Mouse (Mus musculus) adrenal gland, postnatal 14 days (tissue): Measurements from ENCODE around the gene Rbms1. TPM values are rescaled to one million over a fixed set of nuclear protein-coding genes. Genes with fewer than 3 reads are reported as not detected.
A peak's percentile ranks its signal among the peaks of the same experiment; 100 is the strongest.

Source experiments
- DNase-seq: peaks from one replicate; pipeline ENCODE4 v3.0.0; 2021; ENCODE audit warnings: mixed read lengths
- long read RNA-seq, 2 experiments: library from polyadenylated mRNA; stranded (forward); transcript quantifications; one replicate each; pipeline ENCODE4 v2.0.0; 2021
- total RNA-seq: library from RNA; stranded (reverse); gene quantifications from 2 replicates; pipeline ENCODE4 v1.2.3, GENCODE M21; 2021

The Rbms1 gene
- 72.7 and 89.6 TPM in 2 replicates for total RNA-seq
- long read RNA-seq, experiment 1, full-length matches to known transcripts, result 17 of 85 reads
- long read RNA-seq, experiment 1, partial matches to known transcripts, result 3 of 85 reads
- long read RNA-seq, experiment 1, other reads (novel, unspliced or antisense), result 65 of 85 reads
- long read RNA-seq, experiment 2, full-length matches to known transcripts, result 20 of 57 reads
- long read RNA-seq, experiment 2, partial matches to known transcripts, result 3 of 57 reads
- long read RNA-seq, experiment 2, other reads (novel, unspliced or antisense), result 34 of 57 reads

DNA sequence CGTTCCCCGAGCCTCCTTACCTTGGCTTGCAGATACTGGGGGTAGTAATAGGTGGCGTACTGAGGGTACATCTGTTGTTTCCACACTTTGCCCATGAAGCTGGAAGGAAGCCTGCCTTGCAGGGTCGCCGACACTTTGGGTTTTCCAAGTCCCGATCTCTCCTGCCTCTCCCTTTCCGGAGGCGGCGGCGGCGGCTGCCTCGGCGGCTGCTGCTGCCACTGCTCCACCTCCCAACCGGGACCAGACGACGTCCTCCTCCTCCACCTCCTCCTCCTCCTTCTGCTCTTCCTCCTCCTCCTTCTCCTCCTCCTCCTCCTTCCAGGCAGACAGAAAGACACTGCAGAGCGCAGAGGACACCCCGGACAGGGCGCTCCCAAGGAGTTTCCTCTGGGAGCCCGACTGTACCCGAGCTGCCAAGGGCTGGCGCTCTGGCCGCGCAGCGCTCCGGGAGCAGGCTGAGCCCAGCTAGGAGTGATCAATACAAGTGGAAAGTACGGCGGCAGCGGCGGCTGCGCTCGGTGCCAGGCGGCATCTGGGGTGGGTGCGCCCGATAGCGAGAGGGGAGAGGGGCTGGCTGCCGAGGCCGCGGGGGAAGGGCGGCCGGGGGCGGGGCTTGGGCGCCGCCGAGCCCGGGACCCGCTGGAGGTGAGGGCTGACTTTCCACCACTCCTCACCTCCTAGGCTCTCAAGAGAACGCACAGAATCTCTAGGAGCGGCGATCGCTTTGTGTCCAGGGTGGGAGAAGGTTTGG lies at the start of gene Rbms1:
Gene Rbms1 (minus strand): TSS at position 522 of the 751 bp plus-strand sequence.
- peak; percentile 79 for DNase-seq

DNA sequence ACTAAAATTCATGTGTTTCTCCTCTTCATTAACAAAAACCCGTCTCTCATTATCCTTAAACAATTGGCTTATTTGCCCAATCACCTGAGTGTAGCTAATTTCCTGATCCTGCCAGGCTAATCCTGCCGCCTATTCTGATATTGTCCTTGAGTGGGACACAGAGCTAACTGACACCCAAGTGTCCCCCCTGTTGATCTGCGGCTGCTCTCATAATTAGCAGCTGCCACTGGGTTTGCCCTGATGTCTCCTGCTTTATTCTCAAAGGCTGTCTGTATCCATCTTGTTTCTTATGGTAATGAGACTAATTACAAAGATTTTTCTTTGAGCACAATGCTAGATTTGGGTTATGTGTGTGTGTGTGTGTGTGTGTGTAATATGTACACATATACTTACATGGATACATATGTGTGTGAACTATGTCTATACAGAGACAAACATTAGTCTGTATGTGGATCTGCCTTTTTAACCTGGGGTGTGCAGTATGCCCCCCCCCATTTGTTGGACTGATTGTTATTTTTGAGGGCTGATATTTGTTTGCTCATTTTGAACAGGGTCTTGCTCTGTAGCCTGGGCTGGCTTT lies 49.3 kb upstream of the Rbms1 start:
- DNase-seq, result no peak

DNA sequence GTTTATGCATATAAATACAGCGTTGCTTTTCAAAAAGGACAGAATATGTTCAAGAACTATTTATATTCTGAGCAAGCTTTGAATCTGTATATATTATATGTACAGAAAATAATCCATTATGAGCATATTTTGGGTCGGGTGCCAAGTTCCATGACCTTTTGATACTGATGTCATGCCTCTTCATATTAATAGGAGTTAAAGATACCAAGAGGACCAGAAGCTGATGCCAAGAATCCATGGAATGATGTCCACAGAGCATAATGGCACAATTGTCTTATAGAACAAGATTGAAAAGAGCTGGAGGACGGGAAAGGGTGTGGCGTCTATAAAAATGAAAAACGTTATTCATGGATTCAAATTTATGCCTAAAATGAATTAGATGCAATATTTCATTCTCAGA lies 23.3 kb upstream of the Rbms1 start:
- no peak for DNase-seq

DNA sequence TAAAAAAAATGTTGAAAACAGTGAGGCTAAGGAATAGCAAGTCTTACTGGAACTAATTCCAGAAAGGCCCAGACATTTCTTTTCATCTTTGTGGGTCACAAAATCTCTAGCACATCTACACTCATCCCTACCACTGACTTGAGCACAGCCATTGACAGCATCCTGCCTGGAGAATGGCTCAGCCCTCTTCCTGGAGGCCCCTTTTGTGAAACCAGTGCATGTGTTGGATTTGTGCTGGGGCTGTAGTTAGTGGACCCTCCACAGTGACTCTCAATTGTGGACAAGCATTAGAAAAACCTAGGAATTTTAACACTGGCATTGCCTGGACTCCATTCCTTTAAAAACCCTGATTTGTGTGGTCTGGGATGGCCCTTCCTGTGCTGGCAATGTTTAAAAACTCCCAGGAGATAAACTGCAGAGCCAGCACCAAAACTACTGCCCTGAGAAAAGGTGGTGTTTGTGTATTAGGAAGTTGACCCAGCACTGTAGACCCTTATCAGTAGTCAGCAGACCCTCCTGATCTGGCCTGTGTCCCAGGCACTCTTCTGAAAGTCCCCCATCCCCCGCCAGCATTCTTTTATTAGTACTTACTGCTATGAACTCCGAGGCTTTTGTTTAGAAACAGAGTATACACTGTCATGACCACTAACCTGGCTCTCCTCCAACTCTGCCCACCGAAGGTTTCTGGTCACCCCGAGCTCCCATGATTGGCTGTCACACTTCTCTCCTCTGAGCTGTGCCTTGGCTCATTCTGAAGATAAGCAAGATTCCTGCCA lies 15.7 kb upstream of the Rbms1 start:
- DNase-seq, result peak; percentile 49

DNA sequence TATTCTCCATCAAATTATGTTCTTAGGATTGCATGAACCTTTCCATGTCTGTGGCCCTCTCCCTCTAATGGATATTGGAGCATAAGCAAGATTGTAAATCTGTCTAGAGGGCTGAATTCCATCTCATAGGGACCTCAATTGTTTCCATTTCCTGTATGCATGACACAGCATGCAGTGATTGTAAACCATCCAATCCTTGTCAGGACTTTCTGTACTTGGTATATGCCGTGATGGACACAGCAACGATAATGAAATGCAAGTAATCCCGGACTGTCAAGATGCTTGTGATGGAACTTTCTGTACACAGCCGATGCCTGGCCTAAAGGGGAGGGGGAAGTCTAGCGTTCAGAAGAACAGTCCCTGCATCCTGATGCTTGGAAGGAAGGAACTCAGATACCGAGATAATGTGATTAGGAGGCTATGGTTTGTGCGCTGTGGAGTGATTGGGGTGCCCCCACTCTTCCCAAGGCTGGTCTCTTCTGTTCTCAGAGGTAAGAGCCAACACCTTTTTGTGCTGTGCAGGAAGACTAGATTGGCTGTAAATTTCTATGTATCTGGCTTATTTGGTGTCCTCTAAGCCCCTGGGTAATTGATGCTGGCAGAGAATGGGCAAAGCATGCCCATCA lies 9.3 kb upstream of the Rbms1 start:
- DNase-seq, result no peak

DNA sequence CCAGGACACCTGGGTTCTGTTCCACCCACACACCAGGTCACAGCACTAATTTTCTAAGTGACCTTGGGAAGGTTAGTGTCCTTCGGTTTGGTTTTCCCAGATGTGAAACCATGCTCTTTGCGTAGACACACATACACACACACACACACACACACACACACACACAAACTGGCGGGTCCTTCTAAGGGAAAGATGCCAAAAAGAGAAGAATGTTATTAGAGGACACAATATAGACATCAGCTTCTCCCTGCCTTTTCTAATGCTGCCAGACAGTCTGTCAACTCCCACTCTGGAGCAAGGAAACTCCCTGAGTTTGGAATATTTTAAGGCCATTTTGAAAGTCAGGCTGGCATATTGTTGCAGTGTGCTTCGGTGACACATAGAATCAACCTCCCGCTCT lies 624 bp upstream of the Rbms1 start:
- peak; percentile 35 for DNase-seq

DNA sequence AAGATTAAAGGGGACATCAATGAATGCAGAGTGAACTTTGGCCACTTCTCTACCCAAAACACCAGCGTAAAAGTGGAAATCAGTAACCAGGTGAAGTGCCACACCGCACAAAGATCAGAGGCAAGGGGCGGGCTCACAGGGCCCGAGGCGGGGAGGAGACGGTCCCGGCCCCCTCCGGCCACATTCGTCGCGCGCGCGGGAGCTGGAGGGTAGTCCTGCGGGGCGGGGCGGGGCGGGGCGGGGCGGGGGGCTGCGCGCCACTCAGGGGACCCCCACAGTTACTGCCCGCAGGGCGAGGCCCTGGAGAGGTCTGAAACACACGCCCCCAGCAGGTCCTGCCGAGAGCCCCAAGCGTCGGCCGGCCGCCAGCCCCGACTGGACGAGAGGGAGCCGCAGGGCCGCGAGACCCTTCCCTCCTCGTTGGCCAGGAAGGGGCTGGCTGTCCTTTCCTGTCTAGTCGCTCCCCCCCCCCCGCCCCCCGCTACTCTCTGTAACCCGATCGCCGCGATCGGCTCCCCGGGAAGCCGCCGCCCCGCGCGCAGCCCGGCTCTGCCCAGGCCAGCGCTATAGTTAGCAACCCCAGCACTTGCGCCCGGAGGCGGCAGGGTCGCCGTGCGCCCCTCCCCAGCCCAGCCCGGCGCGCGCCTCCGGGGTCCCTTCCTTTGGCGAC lies 856 bp downstream of the Rbms1 start:
- peak; percentile 85 for DNase-seq

DNA sequence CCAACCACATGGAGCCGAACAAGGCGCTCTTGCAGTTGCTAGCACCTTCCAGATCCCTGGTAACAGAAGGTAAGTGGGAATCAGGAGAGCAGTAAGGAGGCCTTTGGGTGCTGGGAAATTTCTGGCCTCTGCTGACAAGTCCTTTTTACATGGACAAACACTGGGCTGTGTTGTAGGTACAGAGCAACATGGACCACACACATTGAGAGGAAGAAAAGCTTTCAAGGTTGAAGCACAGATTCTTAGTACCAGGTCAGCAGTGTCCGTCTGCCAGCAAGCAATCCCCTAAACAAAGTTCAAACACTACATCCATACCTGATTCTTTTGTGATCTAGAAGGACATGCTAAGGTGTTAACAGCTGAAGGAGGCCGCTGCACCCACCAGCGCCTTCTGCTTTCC lies 1.7 kb downstream of the Rbms1 start:
- no peak for DNase-seq

DNA sequence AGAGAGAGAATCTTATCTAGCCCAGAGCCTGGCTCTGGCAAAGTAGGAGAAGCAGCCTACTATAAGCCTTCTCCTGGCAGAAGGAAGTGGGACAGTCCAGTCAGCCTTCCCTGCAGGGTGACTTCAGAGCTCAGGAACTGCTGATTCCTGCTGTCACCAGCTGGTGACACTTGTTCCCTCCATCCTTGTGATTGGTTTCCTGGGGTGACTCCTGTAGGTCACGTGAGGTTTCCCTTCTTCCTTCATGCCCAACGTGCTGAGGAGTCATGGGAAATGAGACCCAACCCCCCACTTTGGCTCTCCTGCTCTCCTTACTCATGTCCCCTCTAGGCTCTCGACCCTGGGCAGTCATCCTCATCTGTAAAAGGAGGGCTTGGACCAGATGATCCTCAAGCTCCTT lies 14.8 kb downstream of the Rbms1 start:
- no peak for DNase-seq

DNA sequence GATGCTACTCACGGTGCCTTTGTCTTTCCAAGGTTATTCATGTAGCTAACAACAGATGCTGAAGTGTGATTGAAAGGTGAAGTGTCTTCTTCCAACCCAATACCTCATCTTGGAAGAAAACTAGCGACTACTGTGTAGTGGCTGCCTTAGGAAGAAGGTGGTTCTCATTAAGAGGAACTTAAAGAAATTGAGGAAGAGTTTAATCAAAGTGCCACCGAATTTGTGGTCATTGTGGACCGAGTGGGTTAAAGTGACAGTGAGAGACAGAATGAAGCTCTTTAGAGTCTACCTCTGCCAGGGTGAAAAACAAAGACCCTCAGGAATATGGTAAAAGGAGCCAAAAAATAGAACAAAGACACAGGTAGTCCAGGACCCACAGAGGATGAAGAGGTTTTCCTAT lies 15.2 kb downstream of the Rbms1 start:
- no peak for DNase-seq

DNA sequence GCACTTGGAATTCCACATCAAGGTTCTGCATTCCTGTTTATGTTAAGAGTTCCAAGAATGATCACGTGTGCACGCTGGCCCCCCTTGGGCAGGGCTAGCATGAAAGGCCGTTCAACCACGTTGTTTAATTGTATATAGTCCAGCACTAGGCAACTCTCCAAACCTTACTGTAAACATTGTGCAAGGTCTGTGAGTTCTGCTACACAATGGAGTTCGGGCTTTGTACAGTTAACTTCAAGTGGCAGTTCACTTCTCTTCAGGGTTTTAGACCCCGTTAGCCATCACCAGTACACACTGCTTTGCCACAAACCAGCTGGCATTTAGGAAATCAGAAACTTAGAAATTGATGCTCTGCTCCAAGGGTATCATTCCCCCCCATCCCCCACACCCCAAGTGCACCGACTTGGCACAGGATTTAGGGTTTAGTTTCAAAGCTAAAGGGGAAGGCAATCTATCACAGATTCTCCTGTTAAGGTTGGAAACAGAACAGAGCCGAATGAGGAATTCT lies 22.5 kb downstream of the Rbms1 start:
- DNase-seq, result peak; percentile 65

DNA sequence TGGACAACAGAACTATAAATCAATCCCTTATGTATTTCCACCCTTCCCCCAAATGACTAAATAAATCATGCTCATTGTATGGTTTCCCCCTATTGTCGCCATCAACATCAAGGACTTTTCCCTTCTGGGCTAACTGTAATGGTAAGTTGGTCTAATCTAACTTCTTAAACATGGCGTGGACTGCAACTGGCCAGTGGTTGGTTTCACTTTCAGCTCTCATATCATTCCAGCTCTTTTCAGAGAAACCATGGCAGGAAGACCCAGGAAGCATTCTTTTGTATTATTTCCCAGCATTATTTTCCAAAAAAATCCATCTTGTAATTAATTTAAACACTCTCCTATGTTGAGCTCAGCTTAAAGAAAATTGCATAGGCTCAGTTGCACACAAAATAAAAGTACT lies 23.0 kb downstream of the Rbms1 start:
- peak; percentile 8 for DNase-seq

DNA sequence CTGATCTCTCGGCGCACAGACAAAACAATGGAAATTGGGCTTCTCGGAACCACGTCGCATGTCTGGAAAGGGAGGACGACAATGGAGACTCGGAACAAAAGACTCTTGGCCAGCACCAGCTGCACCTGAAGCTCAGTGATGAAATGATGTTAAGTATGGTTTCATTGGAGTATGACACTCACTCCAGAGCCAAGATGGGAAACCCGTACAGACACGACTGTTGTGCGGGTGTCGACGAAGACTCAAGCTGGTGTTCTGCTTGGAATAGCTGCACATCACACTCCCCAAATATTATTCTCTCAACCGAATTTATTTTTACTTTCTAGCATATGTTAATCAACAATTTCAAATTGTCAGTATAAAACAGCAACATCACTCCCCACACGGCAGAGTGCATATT lies 26.1 kb downstream of the Rbms1 start:
- no peak for DNase-seq

DNA sequence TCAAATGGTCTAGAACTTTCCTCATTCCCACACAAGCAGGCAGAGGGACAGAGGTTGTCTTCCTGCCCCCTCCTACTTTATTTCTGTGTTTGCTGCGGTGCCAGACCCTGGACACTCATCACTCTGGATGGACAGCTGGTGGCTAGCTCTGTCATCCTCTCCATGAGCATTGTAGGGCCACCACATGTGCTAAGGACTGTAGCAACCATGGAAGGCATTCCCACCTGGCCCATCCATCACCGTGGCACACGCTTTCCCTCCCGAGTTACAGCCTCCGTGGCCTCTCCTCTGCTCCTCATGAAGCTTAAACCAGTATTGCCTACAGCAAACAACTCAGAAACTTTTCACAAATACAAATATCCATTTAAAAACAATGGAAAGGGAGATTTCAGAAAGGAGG lies 34.0 kb downstream of the Rbms1 start:
- no peak for DNase-seq

DNA sequence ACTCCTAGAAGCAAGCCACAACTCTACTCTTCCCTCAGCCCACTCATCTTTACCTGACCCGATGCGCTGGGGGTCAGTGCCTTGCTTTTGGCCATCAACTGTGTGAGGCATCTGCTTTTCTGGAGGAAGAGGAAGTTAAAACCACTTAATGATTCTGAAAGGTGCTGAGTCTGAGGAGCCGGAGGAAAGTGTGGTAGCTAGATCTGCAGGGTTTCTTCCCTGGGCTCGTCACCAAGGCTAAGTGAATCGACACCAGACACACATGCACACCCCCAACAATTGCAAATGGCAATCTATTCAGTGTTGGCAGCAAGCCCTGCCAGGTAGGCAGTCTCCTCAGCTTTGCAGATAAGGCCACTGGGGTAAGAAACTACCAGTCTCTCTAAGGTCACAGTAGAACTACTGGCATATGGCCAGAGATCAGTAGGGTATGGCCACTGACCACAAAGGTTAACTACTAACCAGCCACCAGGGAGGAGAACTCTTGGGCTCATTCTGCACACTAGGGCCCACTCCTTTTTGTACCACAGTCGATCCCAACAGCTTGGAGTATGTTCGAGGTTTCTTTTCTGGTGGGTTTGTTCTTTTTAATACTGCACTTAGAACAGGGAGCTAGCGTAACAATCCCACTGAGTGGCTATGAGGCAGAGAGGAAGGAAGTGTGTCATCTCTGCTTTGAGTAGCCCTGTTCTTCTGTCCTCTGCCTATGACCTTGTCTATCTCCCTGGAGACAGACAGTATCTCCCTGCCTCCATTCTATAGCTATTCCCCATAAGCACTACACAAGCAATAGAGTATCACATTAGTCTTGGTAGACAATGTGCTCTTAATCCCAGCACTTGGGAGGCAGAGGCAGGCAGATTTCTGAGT lies 34.9 kb downstream of the Rbms1 start:
- DNase-seq, result no peak

DNA sequence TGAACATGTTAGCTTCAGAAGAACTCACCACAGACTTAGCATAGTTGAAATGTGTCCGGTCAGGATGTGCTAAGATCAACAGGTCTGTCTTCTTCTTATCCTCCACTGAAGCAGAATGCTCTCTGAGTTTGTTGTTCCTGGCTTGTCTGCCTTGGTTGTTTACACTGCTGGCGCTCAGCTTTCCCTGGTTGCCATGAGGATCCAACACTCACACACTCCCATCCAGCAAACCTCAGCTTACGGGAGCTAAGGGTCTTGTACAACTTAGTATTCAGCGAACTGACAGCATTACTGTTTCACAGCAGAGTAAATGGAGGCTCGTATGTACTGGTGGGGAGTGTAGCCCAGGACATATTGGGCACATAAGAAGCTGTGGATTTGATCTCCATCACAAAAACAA lies 37.9 kb downstream of the Rbms1 start:
- no peak for DNase-seq

DNA sequence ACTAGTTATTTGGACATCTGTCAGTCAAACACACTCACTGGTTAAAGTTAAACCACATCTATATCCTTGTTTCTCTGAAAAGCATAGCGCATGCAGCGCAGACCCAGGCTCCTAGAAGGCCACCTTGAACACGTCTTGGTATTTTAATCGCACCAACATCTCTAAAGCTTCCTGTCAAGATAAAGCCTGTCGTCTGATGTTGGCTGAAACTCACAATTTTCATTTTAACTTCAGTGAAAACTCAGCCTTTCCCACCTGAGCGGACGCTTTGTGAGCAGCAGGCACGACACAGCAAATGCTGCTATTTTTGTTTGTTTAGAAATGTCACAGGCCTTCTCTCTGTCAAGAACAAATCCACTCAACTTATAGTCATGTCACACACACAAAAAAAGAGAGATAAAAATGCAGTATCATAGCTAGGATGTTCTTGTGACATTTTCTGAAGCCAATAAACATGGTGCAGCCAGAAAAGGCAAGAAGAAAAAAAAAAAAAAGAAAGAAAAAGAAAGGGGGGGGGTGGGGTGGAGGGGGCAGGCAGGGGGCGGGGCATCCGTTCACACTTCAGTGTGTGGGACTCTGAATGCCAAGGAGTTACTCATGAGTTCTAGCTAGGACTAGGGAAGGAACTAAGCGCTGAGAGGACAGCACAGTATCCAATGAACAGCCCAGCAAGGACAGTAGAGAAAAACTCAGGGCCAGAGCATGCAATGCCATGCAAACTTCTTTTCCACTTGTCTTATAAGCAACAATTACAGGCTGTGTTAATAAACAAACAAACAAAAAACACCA lies 39.0 kb downstream of the Rbms1 start:
- no peak for DNase-seq

DNA sequence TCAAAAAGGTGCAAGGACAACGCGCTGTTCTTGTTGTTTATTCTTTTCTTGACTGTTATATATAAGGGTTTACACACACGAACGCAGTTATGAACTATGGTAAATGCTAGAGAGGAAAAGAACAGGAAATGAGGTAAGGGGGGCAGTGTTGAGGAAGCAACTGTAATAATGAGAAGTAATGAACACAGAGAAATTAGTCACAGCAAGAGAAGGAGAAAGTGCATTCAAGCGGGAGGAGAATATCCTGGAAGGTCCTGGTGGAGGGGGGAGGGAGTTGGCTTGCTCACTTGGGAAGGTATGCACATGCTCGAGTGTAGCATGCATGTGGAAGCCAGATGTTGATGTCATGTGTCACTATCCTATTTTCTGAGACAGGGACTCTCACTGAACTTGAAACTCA lies 39.9 kb downstream of the Rbms1 start:
- no peak for DNase-seq

DNA sequence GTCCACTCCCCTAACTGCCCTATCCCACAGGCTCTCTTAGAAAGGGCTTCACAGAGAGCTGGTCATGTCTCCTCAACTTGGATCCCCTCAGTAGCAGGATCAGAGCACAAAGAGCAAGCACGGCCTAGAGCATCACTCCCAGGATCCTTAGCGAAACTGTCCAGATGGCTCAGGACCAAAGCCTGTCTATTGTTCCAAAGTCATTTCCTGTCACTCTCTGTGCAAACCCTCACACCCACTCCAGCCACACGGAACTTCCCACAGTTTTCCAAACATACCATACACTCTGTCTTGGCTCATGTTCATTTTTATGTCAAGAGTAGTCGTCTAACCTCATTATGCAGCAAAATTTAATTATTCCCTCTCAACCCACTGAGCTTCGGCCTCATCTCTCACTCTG lies 40.6 kb downstream of the Rbms1 start:
- DNase-seq, result peak; percentile 23

DNA sequence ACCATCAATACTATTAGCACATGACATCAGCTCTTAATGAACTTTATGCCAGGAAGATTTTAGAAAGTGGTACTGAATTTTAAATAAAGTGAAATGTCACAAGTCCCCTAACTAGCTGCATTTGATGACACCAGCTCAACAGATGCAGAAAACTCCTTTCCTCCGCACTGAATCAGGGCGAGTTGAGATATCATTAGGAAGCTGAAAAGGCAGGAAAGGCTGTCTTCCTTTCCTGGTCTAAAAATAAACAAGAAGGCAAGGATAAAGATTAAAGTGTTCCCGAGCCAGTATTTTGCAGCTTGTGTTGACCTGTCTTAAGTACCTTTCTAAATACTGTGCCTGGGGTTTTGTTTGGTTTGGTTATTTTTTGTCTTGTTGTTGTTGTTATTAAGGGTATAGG lies 42.9 kb downstream of the Rbms1 start:
- DNase-seq, result no peak
